Mouse (Mus musculus) lung, postnatal 25 days (tissue): Measurements from ENCODE around the gene Atat1.
"Not testable (repeated sequence)": the region's sequence is repeated elsewhere in the genome, so short reads cannot be mapped to it uniquely, and the experiment has no call there.

ENCODE experiments used
- DNase-seq: peaks from one replicate; pipeline ENCODE4 v3.0.0; 2022; ENCODE audit warnings: low spot score

The Atat1 gene

GRCm38 (mm10) chr17:35909919-35910369 is at the start of gene Atat1:
Gene Atat1 (minus strand): TSS chr17:35910075.
- DNase-seq: peak; percentile 97

- DNase-seq: no peak
Measured at GRCm38 (mm10) chr17:35958533-35959223, 48.8 kb upstream of the Atat1 start.

- no peak for DNase-seq
Measured at GRCm38 (mm10) chr17:35954665-35955064, 44.8 kb upstream of the Atat1 start.

- DNase-seq: not testable (repeated sequence)
Measured at GRCm38 (mm10) chr17:35952559-35952958, 42.7 kb upstream of the Atat1 start.

- DNase-seq: not testable (repeated sequence)
Measured at GRCm38 (mm10) chr17:35950946-35951345, 41.1 kb upstream of the Atat1 start.

GRCm38 (mm10) chr17:35939941-35940340 is 30.1 kb upstream of the Atat1 start:
- no peak for DNase-seq

GRCm38 (mm10) chr17:35939108-35939507 is 29.2 kb upstream of the Atat1 start:
- DNase-seq: no peak

- DNase-seq: peak; percentile 47
Measured at GRCm38 (mm10) chr17:35937700-35938348, 27.9 kb upstream of the Atat1 start.

GRCm38 (mm10) chr17:35935763-35936162 is 25.9 kb upstream of the Atat1 start:
- DNase-seq: not testable (repeated sequence)

- no peak for DNase-seq
Measured at GRCm38 (mm10) chr17:35932608-35933007, 22.7 kb upstream of the Atat1 start.

GRCm38 (mm10) chr17:35930627-35931026 is 20.8 kb upstream of the Atat1 start:
- no peak for DNase-seq

- no peak for DNase-seq
Measured at GRCm38 (mm10) chr17:35929534-35929933, 19.7 kb upstream of the Atat1 start.

GRCm38 (mm10) chr17:35927471-35927870 is 17.6 kb upstream of the Atat1 start:
- DNase-seq: no peak

GRCm38 (mm10) chr17:35923281-35923680 is 13.4 kb upstream of the Atat1 start:
- no peak for DNase-seq

- DNase-seq: peak; percentile 49
Measured at GRCm38 (mm10) chr17:35922566-35922965, 12.7 kb upstream of the Atat1 start.

- no peak for DNase-seq
Measured at GRCm38 (mm10) chr17:35921710-35922109, 11.8 kb upstream of the Atat1 start.

- peak; percentile 64 for DNase-seq
Measured at GRCm38 (mm10) chr17:35920862-35921562, 11.1 kb upstream of the Atat1 start.

- no peak for DNase-seq
Measured at GRCm38 (mm10) chr17:35920384-35920783, 10.5 kb upstream of the Atat1 start.

GRCm38 (mm10) chr17:35919864-35920301 is 10.0 kb upstream of the Atat1 start:
- DNase-seq: no peak

- DNase-seq: peak; percentile 98
Measured at GRCm38 (mm10) chr17:35919060-35919715, 9.3 kb upstream of the Atat1 start.

GRCm38 (mm10) chr17:35918276-35919059 is 8.6 kb upstream of the Atat1 start:
- peak; percentile 47 for DNase-seq
